Mouse (Mus musculus) telencephalon, adult 2 months (tissue): ENCODE results near the gene Gucy2d.

Source experiments
- DNase-seq: peaks from one replicate; pipeline ENCODE4 v3.0.0-alpha.2; 2011; ENCODE audit warnings: low read depth, low spot score

Gene Gucy2d

GRCm38 (mm10) chr7:98489623-98490084 is 49.4 kb downstream of the Gucy2d start:
- no peak for DNase-seq

- no peak for DNase-seq
These were observed 50.1 kb downstream of the Gucy2d start for GRCm38 (mm10) chr7:98490328-98490727.

GRCm38 (mm10) chr7:98490911-98491310 is 50.7 kb downstream of the Gucy2d start:
- no peak for DNase-seq

- DNase-seq: no peak
These were observed 51.4 kb downstream of the Gucy2d start for GRCm38 (mm10) chr7:98491451-98492200.

- DNase-seq: no peak
These were observed 52.1 kb downstream of the Gucy2d start for GRCm38 (mm10) chr7:98492331-98492730.

- DNase-seq: no peak
These were observed 53.1 kb downstream of the Gucy2d start for GRCm38 (mm10) chr7:98493307-98493706.

GRCm38 (mm10) chr7:98493901-98494480 is 53.8 kb downstream of the Gucy2d start:
- no peak for DNase-seq

GRCm38 (mm10) chr7:98495591-98495990 is 55.4 kb downstream of the Gucy2d start:
- DNase-seq: no peak

GRCm38 (mm10) chr7:98497451-98497850 is 57.2 kb downstream of the Gucy2d start:
- no peak for DNase-seq

- no peak for DNase-seq
These were observed 57.9 kb downstream of the Gucy2d start for GRCm38 (mm10) chr7:98498101-98498500.

- no peak for DNase-seq
These were observed 58.7 kb downstream of the Gucy2d start for GRCm38 (mm10) chr7:98498656-98499560.

- no peak for DNase-seq
These were observed 59.5 kb downstream of the Gucy2d start for GRCm38 (mm10) chr7:98499561-98500292.

- DNase-seq: no peak
These were observed 60.3 kb downstream of the Gucy2d start for GRCm38 (mm10) chr7:98500470-98500869.

- DNase-seq: no peak
These were observed 60.9 kb downstream of the Gucy2d start for GRCm38 (mm10) chr7:98501078-98501477.

- DNase-seq: no peak
These were observed 62.7 kb downstream of the Gucy2d start for GRCm38 (mm10) chr7:98502921-98503320.

- DNase-seq: no peak
These were observed 63.9 kb downstream of the Gucy2d start for GRCm38 (mm10) chr7:98503951-98504647.

GRCm38 (mm10) chr7:98504726-98505314 is 64.6 kb downstream of the Gucy2d start:
- no peak for DNase-seq

- DNase-seq: no peak
These were observed 65.4 kb downstream of the Gucy2d start for GRCm38 (mm10) chr7:98505664-98506063.

GRCm38 (mm10) chr7:98510961-98511958 is 71.0 kb downstream of the Gucy2d start:
- DNase-seq: no peak
